Mouse (Mus musculus): ENCODE measurements around the gene Haus4. TPM values are rescaled to one million over a fixed set of nuclear protein-coding genes. Genes with fewer than 3 reads are reported as not detected.

Gene Haus4
- total RNA-seq, 2 experiments from 2014 or later, result 62.7 to 90.7 TPM

- ATAC-seq (replicated peaks; ENCODE audit: poor library complexity), result no peak
Observed at GRCm38 (mm10) chr14:54499330-54499729, 55.1 kb downstream of the Haus4 start.

- ATAC-seq (replicated peaks; ENCODE audit: poor library complexity), result no peak
Observed at GRCm38 (mm10) chr14:54496706-54497105, 57.7 kb downstream of the Haus4 start.

GRCm38 (mm10) chr14:54494234-54494633, 60.2 kb downstream of the Haus4 start:
- ATAC-seq (replicated peaks; ENCODE audit: poor library complexity), result peak; percentile 90

GRCm38 (mm10) chr14:54493236-54493635, 61.2 kb downstream of the Haus4 start:
- no peak for ATAC-seq (replicated peaks; ENCODE audit: poor library complexity)

GRCm38 (mm10) chr14:54492345-54493131, 61.9 kb downstream of the Haus4 start:
- peak; percentile 73 for ATAC-seq (replicated peaks; ENCODE audit: poor library complexity)

Other genes starting within 250 kb of the Haus4 start
- 49.6 and 56.2 TPM in 2 replicates for gene Oxa1l, start 193.8 kb downstream of the Haus4 start, total RNA-seq (2015)
- 37.0 and 37.9 TPM in 2 replicates for gene Oxa1l, start 193.8 kb downstream of the Haus4 start, total RNA-seq (2017)
- 2.7 and 3.5 TPM in 2 replicates for gene Slc7a7, start 136.8 kb downstream of the Haus4 start, total RNA-seq (2015)
- 5.4 and 6.4 TPM in 2 replicates for gene Slc7a7, start 136.8 kb downstream of the Haus4 start, total RNA-seq (2017)
- 118 and 124 TPM in 2 replicates for gene Mrpl52, start 127.7 kb downstream of the Haus4 start, total RNA-seq (2015)
- gene Mrpl52, start 127.7 kb downstream of the Haus4 start, total RNA-seq (2017), result 75.1 and 86.7 TPM in 2 replicates
- gene Mmp14, start 123.0 kb downstream of the Haus4 start, total RNA-seq (2015), result 2.1 and 4.5 TPM in 2 replicates
- 3.0 and 4.1 TPM in 2 replicates for gene Mmp14, start 123.0 kb downstream of the Haus4 start, total RNA-seq (2017)
- 23.5 and 25.0 TPM in 2 replicates for gene Lrp10, start 90.5 kb downstream of the Haus4 start, total RNA-seq (2015)
- gene Lrp10, start 90.5 kb downstream of the Haus4 start, total RNA-seq (2017), result 27.4 and 37.2 TPM in 2 replicates
- gene Rem2, start 78.5 kb downstream of the Haus4 start, total RNA-seq (2015), result 0.29 and 0.62 TPM in 2 replicates
- 2.2 TPM in 1 of 2 replicates, not detected in the other for gene Rem2, start 78.5 kb downstream of the Haus4 start, total RNA-seq (2017)
- gene Prmt5, start 37.1 kb downstream of the Haus4 start, total RNA-seq (2015), result 57.3 and 76.3 TPM in 2 replicates
- 62.1 and 66.6 TPM in 2 replicates for gene Prmt5, start 37.1 kb downstream of the Haus4 start, total RNA-seq (2017)
- 1.2 and 2.1 TPM in 2 replicates for gene Ajuba, start 22.9 kb upstream of the Haus4 start, total RNA-seq (2015)
- gene Ajuba, start 22.9 kb upstream of the Haus4 start, total RNA-seq (2017), result 0.29 and 1.2 TPM in 2 replicates
- 6.9 and 14.0 TPM in 2 replicates for gene 4931414P19Rik, start 51.4 kb upstream of the Haus4 start, total RNA-seq (2015)
- gene 4931414P19Rik, start 51.4 kb upstream of the Haus4 start, total RNA-seq (2017), result 5.1 TPM in 2 replicates
- gene Psmb5, start 63.4 kb upstream of the Haus4 start, total RNA-seq (2015), result 189 and 217 TPM in 2 replicates
- gene Psmb5, start 63.4 kb upstream of the Haus4 start, total RNA-seq (2017), result 58.9 and 64.6 TPM in 2 replicates
- not detected in 2 replicates for gene Psmb11, start 66.8 kb upstream of the Haus4 start, total RNA-seq (2015)
- gene Psmb11, start 66.8 kb upstream of the Haus4 start, total RNA-seq (2017), result 0.04 TPM in 1 of 2 replicates, not detected in the other
- gene Gm17606, start 86.3 kb upstream of the Haus4 start, total RNA-seq (2015), result not detected in 2 replicates
- not detected in 2 replicates for gene Gm17606, start 86.3 kb upstream of the Haus4 start, total RNA-seq (2017)
- gene Cdh24, start 86.7 kb upstream of the Haus4 start, total RNA-seq (2015), result 0.39 and 0.62 TPM in 2 replicates
- gene Cdh24, start 86.7 kb upstream of the Haus4 start, total RNA-seq (2017), result 0.71 and 0.92 TPM in 2 replicates
- 75.7 and 80.2 TPM in 2 replicates for gene 1700123O20Rik, start 131.6 kb upstream of the Haus4 start, total RNA-seq (2015)
- gene 1700123O20Rik, start 131.6 kb upstream of the Haus4 start, total RNA-seq (2017), result 47.3 and 52.3 TPM in 2 replicates
- gene Acin1, start 132.3 kb upstream of the Haus4 start, total RNA-seq (2015), result 170 and 177 TPM in 2 replicates
- 223 and 235 TPM in 2 replicates for gene Acin1, start 132.3 kb upstream of the Haus4 start, total RNA-seq (2017)
- 0.12 TPM in 1 of 2 replicates, not detected in the other for gene Gm29776, start 144.2 kb upstream of the Haus4 start, total RNA-seq (2015)
- gene Gm29776, start 144.2 kb upstream of the Haus4 start, total RNA-seq (2017), result not detected in 2 replicates
- 24.2 and 33.5 TPM in 2 replicates for gene Cebpe, start 157.6 kb upstream of the Haus4 start, total RNA-seq (2015)
- gene Cebpe, start 157.6 kb upstream of the Haus4 start, total RNA-seq (2017), result 52.6 and 82.0 TPM in 2 replicates
- gene Slc7a8, start 227.3 kb upstream of the Haus4 start, total RNA-seq (2015), result 4.7 and 7.7 TPM in 2 replicates
- gene Slc7a8, start 227.3 kb upstream of the Haus4 start, total RNA-seq (2017), result 1.4 and 2.0 TPM in 2 replicates

All from megakaryocyte progenitor cell, adult 5-6 weeks (primary cell).